Mouse (Mus musculus): ENCODE measurements around the gene Hdac9.

GRCm38 (mm10) chr12:34092953-34093352 is 823.9 kb downstream of the Hdac9 start:
- TF ChIP-seq CTCF (IDR thresholded peaks at IDR 0.05; ENCODE audit: borderline replicate concordance, extremely low read depth, insufficient read depth, insufficient read length) (no peak), POLR2A (IDR thresholded peaks at IDR 0.05; ENCODE audit: borderline replicate concordance, extremely low read depth, insufficient read depth, insufficient read length, poor library complexity, severe bottlenecking) (no peak)

Measured in brain, embryonic 14.5 days (tissue).